Mouse (Mus musculus) lung, embryonic 16.5 days (tissue): Measurements from ENCODE around the gene Lmo4. TPM values are rescaled to one million over a fixed set of nuclear protein-coding genes. Genes with fewer than 3 reads are reported as not detected.
A peak's percentile ranks its signal among the peaks of the same experiment; 100 is the strongest.

Source experiments
- ATAC-seq: fragments of 200-750 bp; cut with Nextera tagmentation; 2 replicates; pipeline ENCODE4 v1.8.0; 2017; ENCODE audit warnings: low read depth, mild to moderate bottlenecking, moderate library complexity
- H3K27ac ChIP-seq: fragments of 300-500 bp; sonication (generic); 2 replicates; pipeline ENCODE4 v1.5.1; 2014; ENCODE audit warnings: mild to moderate bottlenecking, control low read depth, low read length
- H3K27me3 ChIP-seq: fragments of 300-500 bp; sonication (generic); 2 replicates; pipeline ENCODE4 v1.6.1; 2014; ENCODE audit warnings: low read depth, low read length, mixed read lengths; ENCODE audit not compliant: control insufficient read depth, insufficient read depth
- H3K36me3 ChIP-seq: fragments of 300-500 bp; sonication (generic); 2 replicates; pipeline ENCODE4 v1.6.1; 2014; ENCODE audit warnings: low read length; ENCODE audit not compliant: control insufficient read depth, insufficient read depth
- H3K4me1 ChIP-seq: fragments of 300-500 bp; sonication (generic); replicated peaks from 2 replicates; pipeline ENCODE4 v1.6.1; 2014; ENCODE audit warnings: low read length, mixed read lengths; ENCODE audit not compliant: control insufficient read depth, insufficient read depth
- H3K4me2 ChIP-seq: fragments of 300-500 bp; sonication (generic); 2 replicates; pipeline ENCODE4 v1.6.1; 2014; ENCODE audit warnings: low read depth, low read length, control low read depth
- H3K4me3 ChIP-seq: fragments of 300-500 bp; sonication (generic); 2 replicates; pipeline ENCODE4 v1.5.1; 2014; ENCODE audit warnings: mild to moderate bottlenecking, low read length, control low read depth
- H3K9ac ChIP-seq: fragments of 300-500 bp; sonication (generic); 2 replicates; pipeline ENCODE4 v1.6.1; 2014; ENCODE audit warnings: low read length, control low read depth
- H3K9me3 ChIP-seq: fragments of 300-500 bp; sonication (generic); 2 replicates; pipeline ENCODE4 v1.6.1; 2016; ENCODE audit warnings: low read length; ENCODE audit not compliant: control insufficient read depth
- WGBS: fragments of 180-500 bp; shearing (Covaris S2); extraction: QIAGEN DNeasy Blood & Tissue Kit; methylation state at CpG from one replicate; pipeline ENCODE4 v1.1.7; 2014; 5-methylcytosine and 5-hydroxymethylcytosine counted together
- polyA plus RNA-seq: library from polyadenylated mRNA; unstranded; fragments of >200 nt; fragmentation: Nextera tagmentation; extraction: Ambion mirVana; gene quantifications from 2 replicates; pipeline ENCODE4 v1.2.1, GENCODE M21; 2015

The Lmo4 gene
- polyA plus RNA-seq, 1 experiment from 2014 or later, result 73.3 TPM

DNA sequence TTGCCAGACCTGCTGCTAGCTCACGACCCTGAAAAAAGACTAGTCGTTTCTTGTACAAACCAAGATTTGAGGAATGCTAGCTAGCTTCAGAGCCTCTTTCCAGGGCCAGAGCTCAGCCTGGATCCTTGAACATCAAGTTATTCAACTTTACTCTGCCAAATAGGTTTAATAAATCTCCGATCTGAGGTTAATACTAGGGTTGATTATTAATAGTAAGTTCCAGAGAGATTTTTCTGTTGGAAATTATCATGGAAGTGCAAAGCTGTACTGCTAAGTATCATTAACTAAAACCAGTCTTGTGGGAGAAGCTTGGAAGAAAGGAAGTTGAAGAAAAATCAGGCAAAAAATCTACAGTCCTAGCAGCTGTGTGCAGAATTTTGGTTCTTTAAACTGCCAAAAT lies 1.2 kb upstream of the Lmo4 start:
- 17% methylated on average over 3 of the region's 3 CpGs for WGBS
- peak overlapping the region; percentile 91 for H3K4me3 ChIP-seq
- peaks cover under 1% of the 10 kb centered on the region; the same call in 1 of the 2 replicates for H3K36me3 ChIP-seq
- peak overlapping the region; percentile 94 for H3K4me2 ChIP-seq
- H3K27ac ChIP-seq, result peak overlapping the region; percentile 99
- H3K9ac ChIP-seq, result peak overlapping the region; percentile 98
- no peaks in the 10 kb centered on the region for H3K27me3 ChIP-seq
- no peak for ATAC-seq
- no peaks in the 10 kb centered on the region for H3K9me3 ChIP-seq
- H3K4me1 ChIP-seq, result peaks cover 9% of the 10 kb centered on the region

DNA sequence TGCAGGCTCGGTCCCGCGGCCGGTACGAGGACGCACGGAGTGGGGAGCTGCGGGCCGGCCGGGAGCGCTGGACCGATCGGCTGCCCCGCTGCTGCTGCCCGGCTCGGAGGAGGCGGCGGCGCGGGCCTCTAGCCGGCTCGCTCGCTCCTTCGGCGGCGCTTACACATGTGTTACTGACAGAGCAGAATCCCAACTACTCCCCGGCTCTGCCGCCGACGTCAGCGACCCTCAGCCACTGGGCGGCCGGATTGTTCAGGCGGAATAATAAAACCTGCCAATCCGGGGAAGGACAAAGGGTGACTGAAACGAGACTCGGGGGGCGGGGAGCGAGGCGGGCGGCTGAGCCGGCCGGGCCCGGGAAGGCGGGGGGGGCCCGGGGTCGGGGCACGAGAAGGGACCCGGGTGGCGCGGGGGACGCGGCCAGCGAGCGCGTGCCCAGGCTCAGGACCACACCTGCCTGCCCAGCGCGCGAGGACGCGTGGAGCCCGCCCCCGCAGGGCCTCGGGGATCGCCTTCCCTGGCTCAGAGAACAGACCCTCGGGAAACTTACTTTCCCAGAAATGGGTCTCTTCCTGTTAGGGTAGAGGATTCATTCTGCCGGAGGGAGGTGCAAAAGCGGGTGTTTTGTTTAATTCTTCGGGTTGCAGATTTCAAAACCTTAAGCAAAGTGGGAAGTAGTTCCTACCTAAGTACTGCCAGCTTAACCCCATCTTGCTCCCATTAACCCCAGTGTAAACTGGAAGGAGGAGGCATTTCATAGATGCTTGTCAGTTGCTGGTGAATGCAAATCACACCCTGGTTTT lies 532 bp upstream of the Lmo4 start:
- Histone ChIP-seq H3K36me3 (peaks cover 6% of the 10 kb centered on the region; the same call in 1 of the 2 replicates), H3K27me3 (no peaks in the 10 kb centered on the region), H3K9me3 (no peaks in the 10 kb centered on the region), H3K4me2 (peak overlapping the region; percentile 94), H3K27ac (peak overlapping the region; percentile 99), H3K4me3 (peak overlapping the region; percentile 91), H3K4me1 (peaks cover 14% of the 10 kb centered on the region), H3K9ac (peak overlapping the region; percentile 98)
- WGBS, result 0% methylated on average over 49 of the region's 69 CpGs
- ATAC-seq, result peak; percentile 93

- under 1% methylated on average over 5 of the region's 5 CpGs for WGBS
These were observed 1.0 kb downstream of the Lmo4 start for GRCm38 (mm10) chr3:144203988-144204412.

GRCm38 (mm10) chr3:144203259-144203987 lies 1.6 kb downstream of the Lmo4 start:
- peak overlapping the region; percentile 91 for H3K4me3 ChIP-seq
- H3K9ac ChIP-seq, result peak overlapping the region; percentile 98
- H3K9me3 ChIP-seq, result no peaks in the 10 kb centered on the region
- peak overlapping the region; percentile 99 for H3K27ac ChIP-seq
- WGBS, result under 1% methylated on average over 15 of the region's 15 CpGs
- peak overlapping the region; percentile 94 for H3K4me2 ChIP-seq
- ATAC-seq, result no peak
- no peaks in the 10 kb centered on the region for H3K27me3 ChIP-seq
- H3K4me1 ChIP-seq, result peaks cover 25% of the 10 kb centered on the region
- peaks cover 6% of the 10 kb centered on the region; the same call in 1 of the 2 replicates for H3K36me3 ChIP-seq

More at GRCm38 (mm10) chr3:144203988-144204412, 1.0 kb downstream of the Lmo4 start:
- Histone ChIP-seq H3K36me3 (peaks cover 6% of the 10 kb centered on the region; the same call in 1 of the 2 replicates), H3K27ac (peak overlapping the region; percentile 99), H3K9ac (peak overlapping the region; percentile 98), H3K4me1 (peaks cover 24% of the 10 kb centered on the region), H3K4me2 (peak overlapping the region; percentile 94), H3K4me3 (peak overlapping the region; percentile 91), H3K9me3 (no peaks in the 10 kb centered on the region), H3K27me3 (no peaks in the 10 kb centered on the region)
- ATAC-seq, result no peak

DNA sequence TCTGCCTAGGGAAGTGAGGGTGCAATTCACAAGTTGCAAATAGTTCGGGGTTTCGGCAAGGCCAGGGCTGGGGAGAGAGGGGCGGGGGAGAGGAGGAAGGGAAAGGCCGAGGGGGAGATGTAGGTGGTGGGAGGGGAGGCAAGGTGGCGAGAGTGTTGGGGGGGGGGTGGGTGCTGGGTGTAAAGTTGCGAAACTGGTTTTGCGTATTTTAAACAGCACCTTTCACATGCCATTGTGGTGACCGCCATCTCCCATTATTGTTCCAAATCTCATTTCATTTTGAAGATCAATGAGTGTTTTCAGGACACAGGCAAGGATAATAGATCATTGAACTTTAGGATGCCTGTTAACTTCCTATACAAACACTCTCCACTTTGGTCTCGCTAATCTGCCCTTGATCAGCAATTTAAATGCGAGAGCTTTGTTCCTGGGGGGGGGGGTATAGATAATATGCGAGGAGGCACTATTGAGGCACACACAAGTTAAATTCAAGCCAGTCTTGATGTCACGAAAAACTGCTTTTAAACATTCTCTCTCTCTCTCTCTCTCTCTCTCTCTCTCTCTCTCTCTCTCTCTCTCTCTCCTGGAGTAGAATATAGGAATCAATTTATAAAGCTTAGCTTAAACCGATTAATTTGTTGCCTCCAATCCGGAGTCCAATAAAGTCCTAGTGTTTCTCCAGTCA lies 2.3 kb downstream of the Lmo4 start:
- Histone ChIP-seq H3K36me3 (peaks cover 6% of the 10 kb centered on the region; the same call in 1 of the 2 replicates), H3K9me3 (no peaks in the 10 kb centered on the region), H3K4me3 (peak overlapping the region; percentile 91), H3K9ac (peak overlapping the region; percentile 98), H3K27ac (peak overlapping the region; percentile 99), H3K4me1 (peaks cover 29% of the 10 kb centered on the region), H3K4me2 (peak overlapping the region; percentile 94), H3K27me3 (no peaks in the 10 kb centered on the region)
- no peak for ATAC-seq
- WGBS, result 0% methylated on average over 14 of the region's 14 CpGs

DNA sequence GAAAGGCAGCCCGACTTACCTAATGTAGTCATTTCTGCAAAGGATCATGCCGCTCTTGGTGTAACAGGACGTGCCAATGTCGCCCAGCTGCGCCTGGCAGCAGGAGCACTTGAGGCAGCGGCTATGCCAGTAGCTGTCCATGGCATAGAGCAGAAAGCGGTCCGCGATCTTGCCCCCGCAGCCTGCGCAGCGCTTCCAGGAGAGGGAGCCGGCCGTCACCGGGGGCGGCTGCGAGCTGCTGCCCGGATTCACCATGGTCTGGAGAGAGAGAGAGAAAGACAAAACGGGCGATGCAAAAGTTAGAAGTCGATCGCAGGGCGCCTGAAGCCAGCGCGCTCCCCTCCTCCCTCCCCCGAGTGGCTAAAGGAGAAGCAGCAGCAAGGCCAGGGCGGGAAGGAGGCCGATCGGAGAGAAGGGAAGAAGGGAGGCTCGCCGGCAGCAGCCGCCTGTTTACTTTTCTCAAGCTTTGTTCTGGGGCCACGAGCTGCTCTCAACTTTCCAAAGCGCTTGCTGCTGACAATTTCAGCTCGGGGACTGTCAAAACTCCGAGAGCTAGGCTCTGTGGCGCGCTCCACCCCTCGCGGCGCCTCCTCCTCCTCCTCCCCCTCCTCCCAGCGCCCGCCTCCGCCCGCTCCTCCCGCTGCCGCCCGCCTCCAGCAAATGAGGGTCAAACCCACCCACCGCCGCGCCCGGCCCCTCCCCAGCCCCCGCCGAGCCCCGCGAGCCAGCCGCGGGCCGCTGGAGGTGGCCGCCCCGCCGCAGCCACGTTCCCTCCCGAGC lies 3.0 kb downstream of the Lmo4 start:
- H3K9ac ChIP-seq, result peak overlapping the region; percentile 98
- H3K36me3 ChIP-seq, result peaks cover 6% of the 10 kb centered on the region; the same call in 1 of the 2 replicates
- under 1% methylated on average over 56 of the region's 64 CpGs for WGBS
- H3K4me3 ChIP-seq, result peak overlapping the region; percentile 91
- peak overlapping the region; percentile 99 for H3K27ac ChIP-seq
- ATAC-seq, result peak; percentile 69
- H3K4me1 ChIP-seq, result peaks cover 32% of the 10 kb centered on the region
- no peaks in the 10 kb centered on the region for H3K27me3 ChIP-seq
- H3K4me2 ChIP-seq, result peak overlapping the region; percentile 94
- H3K9me3 ChIP-seq, result no peaks in the 10 kb centered on the region

GRCm38 (mm10) chr3:144185327-144186152 lies 19.5 kb downstream of the Lmo4 start:
- WGBS, result 65% methylated on average over 13 of the region's 13 CpGs
- H3K27ac ChIP-seq, result no peak overlapping the region
- peaks cover 24% of the 10 kb centered on the region for H3K36me3 ChIP-seq
- H3K4me3 ChIP-seq, result no peak overlapping the region
- H3K9ac ChIP-seq, result no peak overlapping the region
- no peaks in the 10 kb centered on the region for H3K4me1 ChIP-seq
- H3K9me3 ChIP-seq, result no peaks in the 10 kb centered on the region
- no peaks in the 10 kb centered on the region for H3K27me3 ChIP-seq
- no peak for ATAC-seq
- H3K4me2 ChIP-seq, result no peak overlapping the region

DNA sequence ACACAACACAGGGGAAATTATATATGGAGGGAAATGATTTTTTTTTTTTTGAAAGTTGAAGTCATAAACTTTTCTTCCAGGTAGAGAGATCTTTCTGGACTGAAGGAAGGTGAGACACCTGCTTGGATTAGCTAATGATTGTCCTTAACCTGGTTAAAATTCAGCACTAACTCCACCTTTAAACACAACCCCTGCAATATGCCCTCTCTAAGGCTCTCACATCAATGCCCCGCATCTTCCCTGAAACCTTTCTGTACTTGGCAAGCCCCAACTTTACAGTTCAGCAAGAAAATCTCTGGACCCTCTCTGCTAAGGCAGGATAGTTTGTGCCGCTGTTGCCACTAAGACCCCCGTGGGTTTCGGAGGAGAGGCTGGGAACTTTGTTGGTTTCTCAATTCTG lies 20.1 kb downstream of the Lmo4 start:
- H3K27me3 ChIP-seq, result no peaks in the 10 kb centered on the region
- no peak overlapping the region for H3K27ac ChIP-seq
- peaks cover 18% of the 10 kb centered on the region for H3K36me3 ChIP-seq
- no peak overlapping the region for H3K9ac ChIP-seq
- H3K4me1 ChIP-seq, result no peaks in the 10 kb centered on the region
- H3K4me2 ChIP-seq, result no peak overlapping the region
- no peak overlapping the region for H3K4me3 ChIP-seq
- no peak for ATAC-seq
- H3K9me3 ChIP-seq, result no peaks in the 10 kb centered on the region
- WGBS, result 80% methylated on average over 4 of the region's 4 CpGs
